Mouse (Mus musculus) hindbrain, embryonic 10.5 days (tissue): ENCODE measurements at regions not wholly inside any gene's neighbourhood (a gene's known extent, or its start where the extent isn't known, plus 50 kb on each side); places are given as distances from the start of the nearest gene placed in this dataset.

Experiments
- DNase-seq: peaks from one replicate; pipeline ENCODE4 v3.0.0-alpha.2; 2017; ENCODE audit warnings: low spot score
- H3K27ac ChIP-seq: fragments of 300-500 bp; sonication (generic); 2 replicates; pipeline ENCODE4 v1.5.1; 2016; ENCODE audit warnings: mild to moderate bottlenecking, moderate library complexity
- H3K27me3 ChIP-seq: fragments of 300-500 bp; sonication (generic); 2 replicates; pipeline ENCODE4 v1.6.1; 2016; ENCODE audit warnings: mild to moderate bottlenecking; ENCODE audit not compliant: poor library complexity, insufficient read depth, severe bottlenecking
- H3K36me3 ChIP-seq: fragments of 300-500 bp; sonication (generic); 2 replicates; pipeline ENCODE4 v1.6.1; 2016; ENCODE audit warnings: mild to moderate bottlenecking, moderate library complexity
- H3K4me1 ChIP-seq: fragments of 300-500 bp; sonication (generic); replicated peaks from 2 replicates; pipeline ENCODE4 v1.6.1; 2016; ENCODE audit warnings: mild to moderate bottlenecking
- H3K4me3 ChIP-seq: fragments of 300-500 bp; sonication (generic); 2 replicates; pipeline ENCODE4 v1.5.1; 2016; ENCODE audit warnings: mild to moderate bottlenecking, moderate library complexity
- H3K9me3 ChIP-seq: fragments of 300-500 bp; sonication (generic); 2 replicates; pipeline ENCODE4 v1.6.1; 2016; ENCODE audit warnings: mild to moderate bottlenecking, moderate library complexity
- WGBS: fragments of 180-500 bp; shearing (Covaris S2); methylation state at CpG from one replicate; pipeline ENCODE4 v1.1.7; 2016; 5-methylcytosine and 5-hydroxymethylcytosine counted together

DNA sequence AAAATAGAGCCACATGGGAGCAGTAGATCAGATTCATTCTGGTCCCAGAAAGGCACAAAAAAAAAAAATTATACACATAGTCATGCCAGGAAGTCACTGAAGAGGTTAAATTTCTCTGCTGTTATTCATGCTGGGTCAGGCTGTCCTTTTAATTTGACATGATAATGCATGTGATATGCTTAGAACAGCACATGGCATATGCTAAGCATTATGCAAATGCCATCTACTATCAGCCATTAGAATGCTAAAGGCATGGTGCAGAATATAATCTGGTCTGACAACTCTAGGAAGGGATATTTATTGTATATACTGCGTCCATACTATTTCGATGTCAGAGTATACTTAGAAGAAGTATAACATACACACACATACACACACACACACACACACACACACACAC is 405.6 kb downstream of the AI429214 start:
- Histone ChIP-seq H3K4me3 (no peak overlapping the region), H3K27me3 (no peaks in the 10 kb centered on the region), H3K9me3 (no peaks in the 10 kb centered on the region), H3K4me1 (no peaks in the 10 kb centered on the region), H3K36me3 (no peaks in the 10 kb centered on the region), H3K27ac (no peak overlapping the region)
- 98% methylated on average over 2 of the region's 2 CpGs for WGBS
- DNase-seq: no peak

DNA sequence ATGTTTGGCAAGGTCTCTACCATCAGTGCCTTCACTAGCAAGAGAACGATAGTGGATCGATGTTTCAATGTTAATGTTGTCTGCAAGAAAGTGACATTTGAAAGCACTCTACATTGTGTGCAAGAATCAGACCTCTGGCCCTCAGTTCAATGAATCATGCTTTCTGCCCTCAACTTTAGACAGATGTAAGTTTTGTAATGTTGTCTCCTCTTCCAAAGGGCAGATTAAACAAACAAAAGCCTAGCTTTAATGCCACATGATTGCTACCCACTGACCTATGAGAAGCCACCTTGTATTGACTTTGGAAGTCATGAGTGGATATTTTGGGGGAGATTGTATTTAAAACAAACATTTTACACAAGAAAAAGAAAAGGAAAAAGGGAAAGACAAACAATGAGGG is 429.2 kb downstream of the AI429214 start:
- WGBS: 82% methylated on average over 2 of the region's 2 CpGs

DNA sequence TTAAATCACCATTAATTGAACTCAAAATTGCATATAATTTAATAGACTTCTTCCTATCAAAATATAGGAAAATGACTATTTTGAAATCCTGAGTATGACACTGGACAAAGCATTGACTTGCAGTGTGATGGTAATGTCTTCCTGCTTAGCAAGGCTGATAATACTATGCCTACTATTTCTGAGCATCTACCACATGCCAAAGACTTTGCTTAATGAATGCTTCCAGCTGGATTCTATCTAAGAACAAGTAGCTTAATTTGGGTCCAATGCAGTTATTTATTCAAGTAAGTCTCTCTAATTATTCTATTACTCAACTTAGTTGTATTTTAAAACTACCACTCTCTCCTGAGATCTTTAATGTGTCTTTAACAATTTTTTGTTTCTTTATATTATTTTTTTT is 431.2 kb downstream of the AI429214 start:
- DNase-seq: no peak
- H3K4me1 ChIP-seq: no peaks in the 10 kb centered on the region
- H3K4me3 ChIP-seq: no peak overlapping the region
- no peaks in the 10 kb centered on the region for H3K9me3 ChIP-seq
- no peak overlapping the region for H3K27ac ChIP-seq
- H3K27me3 ChIP-seq: no peaks in the 10 kb centered on the region
- no peaks in the 10 kb centered on the region for H3K36me3 ChIP-seq

More for the DNA sequence above, 429.2 kb downstream of the AI429214 start:
- DNase-seq: no peak
- Histone ChIP-seq H3K4me1 (no peaks in the 10 kb centered on the region), H3K36me3 (no peaks in the 10 kb centered on the region), H3K27ac (no peak overlapping the region), H3K4me3 (no peak overlapping the region), H3K27me3 (no peaks in the 10 kb centered on the region), H3K9me3 (no peaks in the 10 kb centered on the region)

DNA sequence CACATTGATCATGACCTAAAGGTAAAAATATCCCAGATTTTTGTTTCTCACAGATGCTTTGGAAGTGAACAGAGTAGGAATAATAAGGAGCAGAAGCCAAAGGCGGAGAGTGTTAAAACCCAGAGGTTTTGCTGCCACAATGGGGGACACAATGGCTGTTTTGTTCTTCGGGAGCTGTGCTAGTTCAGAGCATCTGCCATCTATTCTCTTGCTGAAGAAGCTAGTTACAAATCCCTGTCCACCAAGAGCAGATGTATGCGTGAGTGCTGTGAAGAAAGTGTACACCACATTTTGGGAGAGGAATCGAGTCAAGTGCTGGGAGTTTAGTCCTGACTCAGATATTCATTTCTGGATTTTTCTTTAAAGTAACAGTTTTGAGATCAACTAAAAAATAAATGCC is 435.4 kb downstream of the AI429214 start:
- H3K27ac ChIP-seq: no peak overlapping the region
- DNase-seq: peak; percentile 3
- H3K27me3 ChIP-seq: no peaks in the 10 kb centered on the region
- H3K4me3 ChIP-seq: no peak overlapping the region
- no peaks in the 10 kb centered on the region for H3K4me1 ChIP-seq
- H3K36me3 ChIP-seq: no peaks in the 10 kb centered on the region
- H3K9me3 ChIP-seq: no peaks in the 10 kb centered on the region
- 54% methylated on average over 4 of the region's 4 CpGs for WGBS

DNA sequence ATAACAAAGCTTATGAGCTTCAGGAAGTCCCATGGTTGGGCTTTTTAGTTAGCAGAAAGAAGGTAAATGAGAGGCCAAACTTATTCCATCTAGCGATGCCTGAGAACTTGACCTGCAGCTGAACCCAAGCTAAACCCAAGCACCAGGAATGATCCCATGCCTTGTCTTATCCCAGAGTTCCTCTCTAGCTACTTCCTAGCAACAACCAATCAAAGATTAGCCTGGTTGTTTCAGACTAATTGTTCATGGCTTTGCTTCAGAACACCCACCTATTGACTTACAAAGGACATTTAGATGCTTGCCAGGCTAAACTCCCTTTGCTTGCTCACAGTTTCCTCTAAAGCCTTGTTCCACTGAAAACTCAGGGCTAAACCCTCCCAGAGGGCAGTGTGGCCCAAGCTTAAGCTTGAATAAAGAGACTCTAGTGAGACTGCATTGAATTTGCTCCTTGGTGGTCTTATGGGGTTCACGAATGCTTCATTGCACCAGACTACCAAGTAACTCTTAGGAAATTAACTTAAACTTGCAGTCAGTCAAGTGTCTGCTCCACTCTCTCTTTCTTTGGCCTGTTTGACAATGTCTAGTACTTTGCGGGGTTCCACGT is 467.2 kb downstream of the AI429214 start:
- Histone ChIP-seq H3K27me3 (no peaks in the 10 kb centered on the region), H3K4me3 (no peak overlapping the region), H3K9me3 (no peaks in the 10 kb centered on the region), H3K4me1 (no peaks in the 10 kb centered on the region), H3K27ac (no peak overlapping the region), H3K36me3 (no peaks in the 10 kb centered on the region)
- WGBS: 83% methylated on average over 4 of the region's 4 CpGs
- DNase-seq: no peak

DNA sequence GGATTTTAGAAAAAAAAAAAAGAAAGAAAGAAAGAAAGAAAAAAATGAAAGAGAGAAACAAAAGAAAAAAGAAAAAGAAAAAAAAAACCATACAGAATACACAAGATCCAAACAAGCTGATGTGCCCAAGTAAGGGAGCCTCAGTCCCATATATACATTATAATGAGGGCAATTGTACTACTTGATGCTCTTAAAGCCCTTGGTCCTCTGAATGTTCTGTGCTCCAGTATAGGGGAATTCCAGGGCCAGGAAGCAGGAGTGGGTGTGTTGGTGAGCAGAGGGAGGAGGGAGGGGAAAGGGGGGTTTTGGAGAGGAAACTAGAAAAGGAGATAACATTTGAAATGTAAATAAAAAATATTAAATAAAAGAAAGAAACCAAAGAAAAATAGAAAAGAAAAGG is 472.2 kb downstream of the AI429214 start:
- H3K27me3 ChIP-seq: no peaks in the 10 kb centered on the region
- no peaks in the 10 kb centered on the region for H3K9me3 ChIP-seq
- H3K4me1 ChIP-seq: no peaks in the 10 kb centered on the region
- DNase-seq: no peak
- no peak overlapping the region for H3K27ac ChIP-seq
- H3K4me3 ChIP-seq: no peak overlapping the region
- no peaks in the 10 kb centered on the region for H3K36me3 ChIP-seq

DNA sequence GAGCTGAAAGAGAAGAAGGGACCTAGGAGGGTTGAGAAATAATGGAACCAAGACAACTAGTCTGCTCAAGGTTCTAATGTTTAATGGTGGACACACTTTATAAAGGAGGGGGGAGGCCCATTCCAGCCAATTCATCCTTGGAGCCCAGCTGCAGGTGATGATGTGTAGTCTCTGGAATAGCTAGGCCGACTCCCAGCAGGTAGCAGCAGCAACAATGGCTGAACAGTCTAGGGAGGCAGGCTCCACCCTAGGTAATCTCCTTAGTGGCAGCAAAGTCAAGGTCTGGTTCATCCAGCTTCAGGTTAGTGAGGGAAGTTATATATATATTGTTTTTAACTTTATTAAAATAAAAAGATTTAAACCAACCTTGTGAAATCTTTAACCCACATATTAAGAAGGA is 474.3 kb downstream of the AI429214 start:
- Histone ChIP-seq H3K4me1 (no peaks in the 10 kb centered on the region), H3K9me3 (no peaks in the 10 kb centered on the region), H3K4me3 (no peak overlapping the region), H3K36me3 (no peaks in the 10 kb centered on the region), H3K27me3 (no peaks in the 10 kb centered on the region), H3K27ac (no peak overlapping the region)
- WGBS: 86% methylated on average over 1 of the region's 1 CpGs
- no peak for DNase-seq
